Mouse (Mus musculus) heart, adult 2 months (tissue): ENCODE results near the gene Rasl10b.

Experiments
- CTCF ChIP-seq: fragments of 200-600 bp; IDR thresholded peaks from 2 replicates; pipeline ENCODE4 v1.8.1; 2022; ENCODE audit warnings: antibody characterized with exemption, mild to moderate bottlenecking, moderate library complexity
- POLR2A ChIP-seq: fragments of 200-500 bp; IDR thresholded peaks from 2 replicates; pipeline ENCODE4 v1.6.1; 2011; ENCODE audit warnings: mild to moderate bottlenecking, low read depth, low read length, control low read depth; ENCODE audit not compliant: insufficient read depth

- no peak for TF ChIP-seq POLR2A
- no peak for TF ChIP-seq CTCF
Observed at GRCm38 (mm10) chr11:83455608-83456007, 46.7 kb downstream of the Rasl10b start.
